Mouse (Mus musculus): Measurements from ENCODE around the gene Gm49342.
A peak's percentile ranks its signal among the peaks of the same experiment; 100 is the strongest.
"Not testable (repeated sequence)": the region's sequence is repeated elsewhere in the genome, so short reads cannot be mapped to it uniquely, and the experiment has no call there.

The Gm49342 gene

GRCm38 (mm10) chr14:50943932-50944667, at the start of gene Gm49342:
Gene Gm49342 (plus strand): TSS chr14:50944517.
- peak; percentile 97 for DNase-seq

- no peak for DNase-seq
Observed at GRCm38 (mm10) chr14:50895407-50895806, 48.9 kb upstream of the Gm49342 start.

- peak; percentile 86 for DNase-seq
Observed at GRCm38 (mm10) chr14:50895985-50896746, 48.2 kb upstream of the Gm49342 start.

- DNase-seq, result no peak
Observed at GRCm38 (mm10) chr14:50896747-50897373, 47.5 kb upstream of the Gm49342 start.

- DNase-seq, result peak; percentile 11
Observed at GRCm38 (mm10) chr14:50897374-50897765, 46.9 kb upstream of the Gm49342 start, which contains the start of gene Klhl33. Gene Klhl33 (minus strand): TSS chr14:50897507.

- not testable (repeated sequence) for DNase-seq
Observed at GRCm38 (mm10) chr14:50897992-50898391, 46.3 kb upstream of the Gm49342 start.

GRCm38 (mm10) chr14:50903973-50904827, 40.1 kb upstream of the Gm49342 start:
- peak; percentile 46 for DNase-seq

- DNase-seq, result no peak
Observed at GRCm38 (mm10) chr14:50904828-50905129, 39.5 kb upstream of the Gm49342 start.

GRCm38 (mm10) chr14:50905327-50905726, 39.0 kb upstream of the Gm49342 start:
- not testable (repeated sequence) for DNase-seq

- no peak for DNase-seq
Observed at GRCm38 (mm10) chr14:50908126-50908525, 36.2 kb upstream of the Gm49342 start.

- DNase-seq, result no peak
Observed at GRCm38 (mm10) chr14:50911356-50911755, 33.0 kb upstream of the Gm49342 start.

GRCm38 (mm10) chr14:50923437-50923836, 20.9 kb upstream of the Gm49342 start:
- not testable (repeated sequence) for DNase-seq

GRCm38 (mm10) chr14:50924281-50925064, 19.8 kb upstream of the Gm49342 start, which contains the start of the genes Osgep and Apex1:
Gene Osgep (minus strand): TSS chr14:50924893.
Gene Apex1 (plus strand): TSS chr14:50924968.
- DNase-seq, result peak; percentile 99

GRCm38 (mm10) chr14:50925111-50925920, 19.0 kb upstream of the Gm49342 start:
- no peak for DNase-seq

GRCm38 (mm10) chr14:50927366-50927765, 17.0 kb upstream of the Gm49342 start:
- no peak for DNase-seq

GRCm38 (mm10) chr14:50929951-50930350, 14.4 kb upstream of the Gm49342 start:
- no peak for DNase-seq

- DNase-seq, result peak; percentile 71
Observed at GRCm38 (mm10) chr14:50930377-50930753, 14.0 kb upstream of the Gm49342 start.

GRCm38 (mm10) chr14:50930754-50931492, 13.4 kb upstream of the Gm49342 start, which contains the start of the genes Pip4p1 and Pnp:
Gene Pip4p1 (minus strand): TSS chr14:50930856.
Gene Pnp (plus strand): TSS chr14:50931082.
- peak; percentile 100 for DNase-seq

GRCm38 (mm10) chr14:50931493-50932020, 12.8 kb upstream of the Gm49342 start:
- no peak for DNase-seq

- no peak for DNase-seq
Observed at GRCm38 (mm10) chr14:50936649-50937048, 7.7 kb upstream of the Gm49342 start.
